Mouse (Mus musculus): Measurements from ENCODE around the gene Hsd17b3.

DNA sequence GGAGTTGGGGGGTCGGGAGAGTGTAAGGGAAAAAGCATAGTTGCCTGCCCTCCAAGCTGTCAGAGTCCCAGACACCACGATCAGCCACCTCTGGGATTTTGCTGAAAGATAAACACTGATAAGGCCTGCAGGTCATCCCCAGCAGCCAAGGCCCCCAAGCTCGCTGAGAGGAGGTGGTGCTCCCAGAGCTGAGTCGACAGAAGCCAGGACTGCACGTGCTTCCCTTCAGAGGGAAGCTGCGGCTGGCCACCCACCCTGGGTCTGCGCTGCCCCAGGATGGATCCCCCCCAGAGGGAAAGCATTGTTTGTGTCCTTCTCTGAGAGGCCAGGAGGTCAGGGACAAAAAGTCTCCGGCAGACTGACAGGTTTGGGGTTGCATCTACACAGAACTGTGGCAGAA lies 54.0 kb downstream of the Hsd17b3 start:
- TF ChIP-seq POLR2A (IDR thresholded peaks at IDR 0.05; ENCODE audit: low read depth, low read length) (no peak), CTCF (conservative IDR thresholded peaks at IDR 0.05; ENCODE audit: insufficient read depth, insufficient read length, low read depth, low read length) (no peak)
